Mouse (Mus musculus): ENCODE data around the gene Nsun6. TPM values are rescaled to one million over a fixed set of nuclear protein-coding genes. Genes with fewer than 3 reads are reported as not detected.

The Nsun6 gene
- polyA plus RNA-seq, 1 experiment = 4.5 TPM

DNA sequence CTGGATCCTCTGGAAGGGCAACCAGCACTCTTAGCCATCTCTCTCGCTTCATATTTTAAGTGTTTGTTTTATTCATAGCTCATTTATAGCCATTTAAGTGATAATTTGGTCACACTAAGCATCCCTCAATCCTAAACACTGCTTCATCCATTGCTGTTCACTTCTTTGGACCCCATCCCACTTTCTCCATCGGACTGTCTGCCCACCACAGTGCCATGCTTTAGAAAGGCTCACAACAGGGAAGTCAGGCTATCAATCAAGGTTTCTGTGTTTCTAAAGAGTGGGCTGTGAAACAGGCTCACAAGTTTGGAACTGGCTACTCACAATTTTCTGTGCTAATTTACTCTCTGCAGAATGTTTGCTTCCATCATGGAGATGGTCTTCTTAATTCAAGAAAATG lies 101.8 kb downstream of the Nsun6 start:
- no peaks in the 10 kb centered on the region for H3K36me3 ChIP-seq (ENCODE audit: control insufficient read depth, insufficient read depth)
- H3ac ChIP-seq (ENCODE audit: control insufficient read depth, insufficient read length, low read depth) = no peak overlapping the region
- H3K79me2 ChIP-seq (ENCODE audit: control insufficient read depth, insufficient read depth) = no peaks in the 10 kb centered on the region
- no peaks in the 10 kb centered on the region for H3K79me3 ChIP-seq (ENCODE audit: low read depth)
- no peak overlapping the region for H3K4me3 ChIP-seq (ENCODE audit: insufficient read depth, poor library complexity, severe bottlenecking)
- H3K27me3 ChIP-seq (ENCODE audit: control insufficient read depth, insufficient read depth, insufficient read length) = no peaks in the 10 kb centered on the region
- TF ChIP-seq MYOG (IDR thresholded peaks at IDR 0.05; ENCODE audit: control insufficient read depth, extremely low read depth, insufficient read length) = no peak
- no peak for TF ChIP-seq CTCF (IDR thresholded peaks at IDR 0.05; ENCODE audit: control insufficient read depth, insufficient read depth, insufficient read length)
- no peak for TF ChIP-seq MYOD1 (IDR thresholded peaks at IDR 0.05; ENCODE audit: control insufficient read depth, insufficient read length, low read depth)
- no peak for TF ChIP-seq MAX (IDR thresholded peaks at IDR 0.05)
- no peak for TF ChIP-seq USF1 (IDR thresholded peaks at IDR 0.05; ENCODE audit: low read depth)
- no peak for TF ChIP-seq FOSL1 (IDR thresholded peaks at IDR 0.05; ENCODE audit: insufficient read depth, low read length, poor library complexity, severe bottlenecking)
- no peak for TF ChIP-seq CEBPB (IDR thresholded peaks at IDR 0.05; ENCODE audit: low read depth)

Other genes starting within 250 kb of the Nsun6 start
- 4.1 TPM for gene Arl5b, start 5.7 kb downstream of the Nsun6 start, polyA plus RNA-seq (2012; fragmentation: generic; extraction: Trizol)